Mouse (Mus musculus) adrenal gland, postnatal 14 days (tissue): Measurements from ENCODE around the gene Gria2. TPM values are rescaled to one million over a fixed set of nuclear protein-coding genes. Genes with fewer than 3 reads are reported as not detected.

ENCODE experiments used
- DNase-seq: peaks from one replicate; pipeline ENCODE4 v3.0.0; 2021; ENCODE audit warnings: mixed read lengths
- microRNA-seq, 2 experiments: library from miRNA; unstranded; fragments of <30 nt; microRNA quantifications; one replicate each; pipeline ENCODE4 v1.2.0; 2021
- total RNA-seq: library from RNA; stranded (reverse); gene quantifications from 2 replicates; pipeline ENCODE4 v1.2.3, GENCODE M21; 2021

Gria2 gene
- total RNA-seq, 1 experiment from 2014 or later, result 11.9 TPM

- no peak for DNase-seq
Measured at GRCm38 (mm10) chr3:80775971-80776370, 26.7 kb downstream of the Gria2 start.

- DNase-seq, result no peak
Measured at GRCm38 (mm10) chr3:80774005-80774764, 28.4 kb downstream of the Gria2 start.

GRCm38 (mm10) chr3:80773232-80773631 lies 29.4 kb downstream of the Gria2 start:
- no peak for DNase-seq

GRCm38 (mm10) chr3:80769506-80770235 lies 33.0 kb downstream of the Gria2 start:
- no peak for DNase-seq

- no peak for DNase-seq
Measured at GRCm38 (mm10) chr3:80758955-80759354, 43.7 kb downstream of the Gria2 start.

- no peak for DNase-seq
Measured at GRCm38 (mm10) chr3:80758363-80758762, 44.3 kb downstream of the Gria2 start.

GRCm38 (mm10) chr3:80750786-80751185 lies 51.8 kb downstream of the Gria2 start:
- no peak for DNase-seq

- DNase-seq, result no peak
Measured at GRCm38 (mm10) chr3:80725205-80725604, 77.4 kb downstream of the Gria2 start.

- no peak for DNase-seq
Measured at GRCm38 (mm10) chr3:80713123-80713522, 89.5 kb downstream of the Gria2 start.

- no peak for DNase-seq
Measured at GRCm38 (mm10) chr3:80708992-80709391, 93.6 kb downstream of the Gria2 start.

- no peak for DNase-seq
Measured at GRCm38 (mm10) chr3:80702173-80702572, 100.5 kb downstream of the Gria2 start.

- DNase-seq, result no peak
Measured at GRCm38 (mm10) chr3:80697523-80697922, 105.1 kb downstream of the Gria2 start.

GRCm38 (mm10) chr3:80694965-80695364 lies 107.7 kb downstream of the Gria2 start:
- DNase-seq, result no peak

- DNase-seq, result no peak
Measured at GRCm38 (mm10) chr3:80665105-80665504, 137.5 kb downstream of the Gria2 start.

- DNase-seq, result no peak
Measured at GRCm38 (mm10) chr3:80663293-80663692, 139.3 kb downstream of the Gria2 start.

- DNase-seq, result no peak
Measured at GRCm38 (mm10) chr3:80661838-80662237, 140.8 kb downstream of the Gria2 start.

- DNase-seq, result no peak
Measured at GRCm38 (mm10) chr3:80652213-80652612, 150.4 kb downstream of the Gria2 start.

Small RNAs within 50 kb of the gene (microRNA-seq; reads per million reads assigned to microRNA genes)
- 0 reads per million in 2 experiments for gene Gm25749

Other genes starting within 250 kb of the Gria2 start
- gene Glrb, start 110.8 kb upstream of the Gria2 start, total RNA-seq, result 8.1 and 9.9 TPM in 2 replicates
- 9.1 and 11.4 TPM in 2 replicates for gene Pdgfc, start 233.6 kb upstream of the Gria2 start, total RNA-seq